Mouse (Mus musculus): ENCODE measurements at regions not wholly inside any gene's neighbourhood (a gene's known extent, or its start where the extent isn't known, plus 50 kb on each side); places are given as distances from the start of the nearest gene placed in this dataset.

DNA sequence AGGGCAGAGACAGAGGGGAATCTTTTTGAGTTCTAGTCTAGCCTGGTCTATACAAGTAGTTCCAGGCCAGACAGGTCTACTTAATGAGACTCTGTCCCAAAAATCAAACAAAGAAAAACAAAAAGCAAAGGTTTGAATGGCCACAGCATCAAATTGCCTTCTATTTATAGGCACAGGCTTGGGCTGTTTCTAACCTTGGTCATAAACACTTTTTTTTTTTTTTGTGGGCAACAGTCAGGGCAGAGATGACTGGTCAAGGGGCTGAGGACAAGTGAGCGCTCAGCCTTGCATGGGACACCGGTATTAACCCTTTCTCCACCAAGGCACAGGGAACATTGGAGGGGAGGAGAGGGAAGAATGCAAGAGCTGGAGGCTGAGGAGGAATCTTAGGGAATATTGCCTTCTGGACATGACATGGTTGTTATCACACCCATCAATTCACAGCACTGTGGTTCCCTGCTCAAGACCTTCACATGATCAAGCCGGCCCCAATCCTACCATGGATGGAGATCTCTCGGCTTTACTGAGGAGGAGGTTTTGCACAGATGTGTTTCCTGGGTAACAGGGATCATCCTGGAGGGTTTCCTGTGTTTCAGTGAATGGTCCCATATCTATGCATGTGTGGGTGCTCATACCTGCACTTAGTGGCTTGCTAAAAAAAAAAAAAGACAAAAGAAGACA, 59.8 kb upstream of the Ubash3b start:
- DNase-seq (ENCODE audit: low read depth), result no peak

DNA sequence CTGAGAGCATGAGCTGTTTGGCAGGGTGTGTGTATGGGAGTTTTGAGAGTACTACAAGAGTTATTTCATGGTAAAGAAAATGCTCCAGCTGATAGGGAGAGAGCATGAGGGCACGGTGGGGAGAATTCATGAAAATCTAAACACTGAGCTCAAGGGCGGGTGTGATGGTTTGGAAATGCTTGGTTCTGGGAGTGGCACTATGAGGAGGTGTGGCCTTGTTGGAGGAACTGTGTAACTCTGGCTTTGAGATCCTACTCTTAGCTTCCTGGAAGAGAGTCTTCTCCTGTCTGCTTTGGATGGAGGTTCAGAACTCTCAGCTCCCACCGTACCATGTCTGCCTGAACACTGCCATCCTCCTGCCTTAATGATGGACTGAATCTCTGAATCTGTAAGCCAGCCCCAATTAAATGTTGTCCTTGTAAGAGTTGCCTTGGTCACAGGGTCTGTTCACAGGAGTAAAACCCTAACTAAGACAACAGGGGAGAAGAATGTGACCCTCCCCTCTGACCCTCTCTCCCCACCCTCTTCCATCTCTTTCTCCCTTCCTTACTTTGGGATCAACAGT, 58.7 kb upstream of the Ubash3b start:
- DNase-seq (ENCODE audit: low read depth), result no peak

DNA sequence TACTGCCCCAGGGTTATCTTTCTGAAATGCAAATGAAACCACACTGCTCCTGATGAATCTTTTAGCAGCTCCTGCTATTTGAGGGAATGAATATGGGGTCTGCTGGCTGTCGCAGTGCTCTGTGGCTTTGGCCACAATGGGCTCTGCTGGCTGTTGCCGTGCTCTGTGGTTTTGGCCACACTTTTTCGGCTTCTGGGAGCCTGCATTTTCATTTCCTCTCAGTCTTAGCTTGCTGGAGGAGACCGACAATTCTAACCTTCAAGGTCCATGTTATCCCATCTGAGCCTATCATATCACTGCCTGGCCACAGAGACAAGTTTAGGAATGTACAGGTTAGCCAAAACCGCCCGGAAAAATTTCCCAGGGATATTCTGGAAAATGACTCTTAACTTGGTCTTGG, 57.2 kb upstream of the Ubash3b start:
- DNase-seq (ENCODE audit: low read depth), result peak; percentile 69

DNA sequence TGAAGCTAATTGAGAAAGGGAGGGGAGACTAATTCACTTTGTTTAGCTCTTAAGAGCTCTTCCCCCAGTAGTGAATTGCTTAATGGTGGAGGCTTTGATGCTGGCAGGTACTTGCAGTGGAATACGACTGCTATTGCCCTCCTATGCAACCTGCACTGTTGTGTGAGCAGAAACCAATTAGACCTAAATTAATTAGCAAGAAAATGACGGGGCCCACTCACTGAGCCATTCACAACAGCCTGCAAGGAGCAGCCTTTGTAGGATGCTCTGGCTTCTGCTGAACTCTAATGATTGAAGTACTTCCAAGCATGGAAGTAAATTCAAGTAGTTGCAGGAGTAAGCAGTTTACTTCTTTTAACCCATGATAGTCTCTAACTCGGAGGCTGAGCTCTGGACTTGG, 54.8 kb upstream of the Ubash3b start:
- no peak for DNase-seq (ENCODE audit: low read depth)

DNA sequence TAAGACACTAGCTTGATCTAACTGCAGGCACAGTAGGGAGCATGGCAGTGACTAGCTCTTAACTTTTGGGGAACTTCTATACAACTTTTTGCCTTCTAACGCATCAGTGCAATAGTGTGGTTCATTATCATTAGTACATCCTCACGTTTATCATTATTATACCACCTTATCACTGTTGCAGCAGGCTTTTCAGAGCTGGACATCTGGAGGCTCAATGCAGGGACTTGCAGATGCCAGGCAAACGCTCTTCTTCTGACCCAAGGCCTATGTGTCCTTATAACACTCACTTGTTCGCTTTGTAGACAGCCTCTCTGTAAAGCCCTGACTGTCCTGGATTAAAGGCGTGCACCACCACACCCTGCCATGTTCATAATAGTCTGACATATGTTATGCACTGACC, 53.5 kb upstream of the Ubash3b start:
- DNase-seq (ENCODE audit: low read depth), result no peak

DNA sequence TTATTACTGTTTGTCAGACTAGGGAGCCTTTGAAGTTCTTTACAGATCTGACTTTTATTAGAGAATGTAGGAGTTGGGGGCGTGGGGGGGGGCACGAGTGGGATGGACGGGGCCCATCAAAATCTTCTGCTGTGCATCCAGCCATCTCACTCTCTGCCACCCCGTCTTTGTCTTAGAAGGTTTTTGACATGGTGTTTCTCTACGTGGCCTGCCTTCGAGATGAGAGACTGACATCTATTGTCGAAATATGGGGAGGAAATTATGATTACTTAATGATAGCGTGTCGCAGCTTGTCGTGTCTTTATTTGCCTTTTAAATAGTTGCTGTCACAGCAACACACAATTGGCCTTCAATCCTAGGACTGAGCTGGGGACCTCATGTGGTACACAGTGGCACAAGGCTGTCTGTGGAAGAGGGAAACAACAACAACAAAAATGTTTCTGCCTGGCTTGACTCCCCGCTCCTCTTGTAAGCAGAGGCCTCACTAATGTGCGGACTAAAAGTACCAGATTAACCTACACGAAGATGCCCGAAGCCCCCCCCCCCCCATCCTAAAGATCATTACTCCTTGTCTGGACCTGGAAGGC, 51.5 kb upstream of the Ubash3b start:
- no peak for DNase-seq (ENCODE audit: low read depth)

DNA sequence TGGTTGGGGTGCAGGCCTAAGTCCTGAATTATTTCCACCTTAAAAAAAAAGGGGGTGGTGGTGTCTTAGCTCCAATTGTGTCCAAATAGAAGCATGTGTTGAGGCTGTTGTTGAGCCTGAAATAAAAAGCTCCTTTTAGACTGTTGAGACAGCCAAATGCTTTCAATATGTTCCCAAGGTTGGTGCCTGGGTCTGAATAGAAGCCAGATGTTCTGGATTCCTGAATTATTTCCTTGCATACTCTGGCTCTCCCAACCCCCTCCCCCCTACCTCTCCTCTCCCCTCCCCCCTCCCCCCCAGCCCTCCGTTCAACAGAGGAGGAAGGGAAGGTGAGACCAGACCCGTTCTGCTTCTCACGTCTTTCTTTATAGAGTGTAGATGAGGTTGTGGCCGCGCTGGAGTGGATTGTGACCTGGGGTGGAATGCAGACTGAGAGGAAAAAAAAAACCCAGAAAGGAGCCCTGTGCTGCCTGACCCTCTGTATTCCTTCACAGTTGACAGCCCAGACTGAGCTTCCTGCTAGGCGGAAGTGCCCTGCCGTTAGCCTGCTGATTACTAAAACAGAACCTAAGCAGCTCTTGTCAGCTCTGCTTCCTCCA, 50.9 kb upstream of the Ubash3b start:
- peak; percentile 78 for DNase-seq (ENCODE audit: low read depth)

DNA sequence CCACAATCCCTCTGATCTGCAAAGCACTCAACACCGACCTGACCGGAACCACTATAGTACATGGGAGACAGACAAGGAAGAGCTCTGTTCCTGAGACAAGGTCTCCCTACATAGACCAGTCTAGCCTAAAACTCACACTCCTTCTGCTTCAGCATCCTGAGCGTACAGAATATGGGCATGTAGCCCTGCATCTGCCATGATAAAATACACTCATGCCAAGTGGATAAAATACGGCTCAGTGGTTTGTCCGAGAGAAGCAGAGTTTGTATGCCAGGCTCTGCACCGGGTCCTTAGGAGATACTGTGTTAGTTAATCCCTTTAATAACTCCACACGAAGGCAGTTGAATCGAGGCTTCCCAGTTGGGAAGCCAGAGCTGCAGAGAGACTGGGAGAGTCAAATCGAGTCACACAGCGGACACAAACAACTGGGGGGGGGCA, 50.4 kb upstream of the Ubash3b start:
- no peak for DNase-seq (ENCODE audit: low read depth)
